Mouse (Mus musculus): ENCODE results near the gene Siah3.

DNA sequence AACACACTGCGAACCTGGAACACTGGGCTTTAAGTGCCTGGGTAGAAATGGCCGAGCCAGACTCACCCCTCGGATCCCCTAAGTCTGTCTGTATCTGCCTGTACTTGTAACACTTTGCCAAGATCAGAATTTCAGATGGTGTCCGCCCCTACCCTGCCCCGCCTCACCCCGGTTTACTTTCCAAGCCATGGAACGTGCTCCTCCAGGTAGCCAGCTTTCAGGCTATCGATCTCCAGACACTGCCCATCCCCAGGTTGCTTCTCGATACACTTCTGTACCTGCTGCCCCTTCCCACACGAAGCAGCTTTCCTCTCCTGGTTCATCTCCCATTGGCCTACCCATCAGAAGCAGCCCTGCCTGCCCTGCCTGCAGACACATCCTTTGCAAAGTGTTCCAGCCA is 3.6 kb downstream of the Siah3 start:
- TF ChIP-seq CTCF (IDR thresholded peaks at IDR 0.05; ENCODE audit: low read depth, low read length) (no peak), POLR2A (IDR thresholded peaks at IDR 0.05; ENCODE audit: extremely low read depth, insufficient read depth, low read length) (no peak)
